Comparison of ENCODE assay signal across 8 mouse cellular contexts in genomic region chr16:23981925-23982851, GRCm38 (mm10). TPM values are rescaled to one million over a fixed set of nuclear protein-coding genes. Genes with fewer than 3 reads are reported as not detected.
A peak's percentile ranks its signal among the peaks of the same experiment; 100 is the strongest.
DNase-seq lines count a peak whose midpoint lies in the region; ATAC-seq lines count a peak whose summit lies in the region.

No protein-coding gene starts in this region.

- H3K4me3 ChIP-seq in forebrain, embryonic 14.5 days (ENCODE audit: low read depth, low read length): peak overlapping the region; percentile 33
- H3K4me3 ChIP-seq in neural tube, embryonic 14.5 days (ENCODE audit: low read depth, low read length): peak overlapping the region; percentile 37

- H3K27ac ChIP-seq in forebrain, embryonic 14.5 days (ENCODE audit: low read depth, low read length): 0 out of 2 replicates have a peak overlapping the region, but pooled peaks have one; percentile 17
- no peak overlapping the region for H3K27ac ChIP-seq in neural tube, embryonic 14.5 days (ENCODE audit: low read depth, low read length)

- no peaks in the 10 kb centered on the region for H3K9me3 ChIP-seq in forebrain, embryonic 14.5 days (replicated peaks; ENCODE audit: control insufficient read depth, low read length)
- H3K9me3 ChIP-seq in neural tube, embryonic 14.5 days (ENCODE audit: control insufficient read depth, low read length): no peaks in the 10 kb centered on the region

- H3K27me3 ChIP-seq in forebrain, embryonic 14.5 days (replicated peaks; ENCODE audit: control insufficient read depth, insufficient read depth, low read length): peaks cover 32% of the 10 kb centered on the region
- H3K27me3 ChIP-seq in neural tube, embryonic 14.5 days (ENCODE audit: control insufficient read depth, insufficient read depth, low read length): peaks cover 19% of the 10 kb centered on the region

- peak overlapping the region; percentile 67 for H3K4me2 ChIP-seq in forebrain, embryonic 14.5 days (ENCODE audit: low read length)
- peak overlapping the region; percentile 79 for H3K4me2 ChIP-seq in neural tube, embryonic 14.5 days (ENCODE audit: low read depth, low read length)

- peak; percentile 57 to 70 for DNase-seq in CD8-positive naive resting alpha-beta T cell, adult 2 months (ENCODE audit: low read depth in 2 of 2, low spot score in 2 of 2)
- DNase-seq in cerebellum, adult 11 months: peak; percentile 87
- peak; percentile 93 for DNase-seq in forebrain, embryonic 14.5 days (ENCODE audit: low spot score)
- DNase-seq in heart, postnatal 14 days: peak; percentile 79 to 87
- DNase-seq in kidney, postnatal 4 days: peak; percentile 87 to 91
- peak; percentile 86 to 90 for DNase-seq in lung, adult 18-20 months
- peak; percentile 49 to 62 for DNase-seq in thymus, adult 18-20 months

- WGBS in forebrain, embryonic 14.5 days: 2% methylated on average over 28 of the region's 28 CpGs
- 2% methylated on average over 28 of the region's 28 CpGs for WGBS in neural tube, embryonic 14.5 days

- peak overlapping the region; percentile 52; the same call in 1 of the 2 replicates for H3K9ac ChIP-seq in forebrain, embryonic 14.5 days (ENCODE audit: low read length)
- no peak overlapping the region for H3K9ac ChIP-seq in neural tube, embryonic 14.5 days (replicated peaks; ENCODE audit: low read depth, low read length)

- intact Hi-C loops in heart, postnatal 14 days (cut with DNase I): loop anchor here (1.0 to 10.0 kb wide), 5 partner anchors 643 to 1369 kb away; no protein-coding TSS in a partner anchor

- no peaks in the 10 kb centered on the region for H3K36me3 ChIP-seq in forebrain, embryonic 14.5 days (ENCODE audit: control insufficient read depth, insufficient read depth, low read length)
- no peaks in the 10 kb centered on the region for H3K36me3 ChIP-seq in neural tube, embryonic 14.5 days (ENCODE audit: control insufficient read depth, insufficient read depth, low read length)

- ATAC-seq in forebrain, embryonic 14.5 days: peak; percentile 74
- peak; percentile 80 for ATAC-seq in neural tube, embryonic 14.5 days (ENCODE audit: low read depth)

- peaks cover 29% of the 10 kb centered on the region for H3K4me1 ChIP-seq in forebrain, embryonic 14.5 days (ENCODE audit: control insufficient read depth, insufficient read depth, low read length)
- H3K4me1 ChIP-seq in neural tube, embryonic 14.5 days (ENCODE audit: control insufficient read depth, insufficient read depth, low read length): peaks cover 31% of the 10 kb centered on the region

RNA-seq across cellular contexts. Expression of gene Gm37419, which starts 6.1 kb away (rescaled TPM):
- not detected in 2 replicates for polyA plus RNA-seq in forebrain, embryonic 14.5 days (2014; fragmentation: Nextera tagmentation; extraction: Ambion mirVana)
- total RNA-seq in heart, postnatal 14 days (2021): not detected
- polyA plus RNA-seq in neural tube, embryonic 14.5 days (2014; fragmentation: Nextera tagmentation; extraction: Ambion mirVana): not detected in 2 replicates

RNA-seq across cellular contexts. Expression of gene Bcl6, which starts 6.5 kb away (rescaled TPM):
- 1.3 and 1.7 TPM in 2 replicates for polyA plus RNA-seq in forebrain, embryonic 14.5 days (2014; fragmentation: Nextera tagmentation; extraction: Ambion mirVana)
- total RNA-seq in heart, postnatal 14 days (2021): 10 to 100 TPM; 14.9 to 17.4 TPM
- polyA plus RNA-seq in neural tube, embryonic 14.5 days (2014; fragmentation: Nextera tagmentation; extraction: Ambion mirVana): 0.50 and 0.72 TPM in 2 replicates

RNA-seq across cellular contexts. Expression of gene Rtp2, which starts 50.0 kb away (rescaled TPM):
- not detected in 2 replicates for polyA plus RNA-seq in forebrain, embryonic 14.5 days (2014; fragmentation: Nextera tagmentation; extraction: Ambion mirVana)
- total RNA-seq in heart, postnatal 14 days (2021): not detected
- polyA plus RNA-seq in neural tube, embryonic 14.5 days (2014; fragmentation: Nextera tagmentation; extraction: Ambion mirVana): not detected in 2 replicates
